Mouse (Mus musculus) adrenal gland, adult 2 months (tissue): ENCODE measurements around the gene Bzw2. TPM values are rescaled to one million over a fixed set of nuclear protein-coding genes. Genes with fewer than 3 reads are reported as not detected.
A peak's percentile ranks its signal among the peaks of the same experiment; 100 is the strongest.

Source experiments
- DNase-seq: peaks from one replicate; pipeline ENCODE4 v3.0.0; 2021
- polyA plus RNA-seq: library from polyadenylated mRNA; depleted of rRNA; stranded (reverse); fragments of >200 nt; gene quantifications from 2 replicates; pipeline ENCODE4 v1.2.3, GENCODE M21; 2012; rRNA removed
- total RNA-seq, 2 experiments: library from RNA; stranded (reverse); gene quantifications; 2 replicates each; pipeline ENCODE4 v1.2.3; 2021

The Bzw2 gene
- total and polyA plus RNA-seq, 3 experiments: 2.1 to 22.4 (median 21.8) TPM

- no peak for DNase-seq
These were observed 87.6 kb downstream of the Bzw2 start for GRCm38 (mm10) chr12:36070231-36070630.

- DNase-seq: no peak
These were observed 90.3 kb downstream of the Bzw2 start for GRCm38 (mm10) chr12:36067538-36067937.

- DNase-seq: no peak
These were observed 92.0 kb downstream of the Bzw2 start for GRCm38 (mm10) chr12:36065911-36066310.

- DNase-seq: no peak
These were observed 100.2 kb downstream of the Bzw2 start for GRCm38 (mm10) chr12:36057699-36058098.

- DNase-seq: no peak
These were observed 107.6 kb downstream of the Bzw2 start for GRCm38 (mm10) chr12:36050276-36050675.

GRCm38 (mm10) chr12:36047593-36047992 lies 110.3 kb downstream of the Bzw2 start:
- DNase-seq: no peak

GRCm38 (mm10) chr12:36046196-36046595 lies 111.7 kb downstream of the Bzw2 start:
- no peak for DNase-seq

- no peak for DNase-seq
These were observed 113.2 kb downstream of the Bzw2 start for GRCm38 (mm10) chr12:36044691-36045090.

GRCm38 (mm10) chr12:36042348-36042778 lies 115.5 kb downstream of the Bzw2 start, which contains the start of gene Tspan13:
Gene Tspan13 (minus strand): TSS chr12:36042500.
- peak; percentile 89 for DNase-seq

Other genes starting within 250 kb of the Bzw2 start
- gene Agr3, start 232.5 kb downstream of the Bzw2 start, total RNA-seq: not detected
- not detected in 2 replicates for gene Agr3, start 232.5 kb downstream of the Bzw2 start, polyA plus RNA-seq
- not detected for gene Agr2, start 165.2 kb downstream of the Bzw2 start, total RNA-seq
- gene Agr2, start 165.2 kb downstream of the Bzw2 start, polyA plus RNA-seq: not detected in 2 replicates
- gene Tspan13, start 115.6 kb downstream of the Bzw2 start, total RNA-seq: 10 to 100 TPM; 10.1 to 15.5 TPM
- gene Tspan13, start 115.6 kb downstream of the Bzw2 start, polyA plus RNA-seq: 79.2 and 146 TPM in 2 replicates
- 10 to 100 TPM; 29.5 to 31.2 TPM for gene Ankmy2, start 966 bp downstream of the Bzw2 start, total RNA-seq
- gene Ankmy2, start 966 bp downstream of the Bzw2 start, polyA plus RNA-seq: 3.0 and 4.0 TPM in 2 replicates
- not detected for gene Lrrc72, start 95.3 kb upstream of the Bzw2 start, total RNA-seq
- not detected in 2 replicates for gene Lrrc72, start 95.3 kb upstream of the Bzw2 start, polyA plus RNA-seq
- gene Sostdc1, start 156.1 kb upstream of the Bzw2 start, total RNA-seq: under 1 TPM; 0.52 to 0.69 TPM
- 0.17 and 0.64 TPM in 2 replicates for gene Sostdc1, start 156.1 kb upstream of the Bzw2 start, polyA plus RNA-seq
- 1 to 10 TPM; 5.5 to 8.7 TPM for gene Ispd, start 223.4 kb upstream of the Bzw2 start, total RNA-seq
- gene Ispd, start 223.4 kb upstream of the Bzw2 start, polyA plus RNA-seq: 1.4 and 1.7 TPM in 2 replicates
- 1 to 10 TPM; 1.2 to 1.5 TPM for gene D630036H23Rik, start 224.1 kb upstream of the Bzw2 start, total RNA-seq
- 1.8 and 2.2 TPM in 2 replicates for gene D630036H23Rik, start 224.1 kb upstream of the Bzw2 start, polyA plus RNA-seq